Mouse (Mus musculus) liver, postnatal 0 days (tissue): Measurements from ENCODE around the gene Nipa2. TPM values are rescaled to one million over a fixed set of nuclear protein-coding genes. Genes with fewer than 3 reads are reported as not detected.

Experiments
- ATAC-seq: fragments of 200-750 bp; cut with Nextera tagmentation; 2 replicates; pipeline ENCODE4 v1.8.0; 2017; ENCODE audit warnings: mild to moderate bottlenecking, moderate library complexity
- DNase-seq: peaks from one replicate; pipeline ENCODE4 v3.0.0-alpha.2; 2016
- H3K27ac ChIP-seq: fragments of 300-500 bp; sonication (generic); 2 replicates; pipeline ENCODE4 v1.5.1; 2014; ENCODE audit warnings: antibody characterized with exemption, moderate library complexity, mild to moderate bottlenecking, low read depth
- H3K27me3 ChIP-seq: fragments of 300-500 bp; sonication (generic); 2 replicates; pipeline ENCODE4 v1.6.1; 2014; ENCODE audit warnings: low read length, control low read depth, mixed read lengths; ENCODE audit not compliant: insufficient read depth
- H3K36me3 ChIP-seq: fragments of 300-500 bp; sonication (generic); replicated peaks from 2 replicates; pipeline ENCODE4 v1.6.1; 2014; ENCODE audit warnings: mild to moderate bottlenecking, control low read depth, low read length, moderate library complexity, mixed read lengths; ENCODE audit not compliant: insufficient read depth
- H3K4me1 ChIP-seq: fragments of 300-500 bp; sonication (generic); 2 replicates; pipeline ENCODE4 v1.6.1; 2014; ENCODE audit warnings: antibody characterized with exemption, mild to moderate bottlenecking, control low read depth; ENCODE audit not compliant: insufficient read depth
- H3K4me2 ChIP-seq: fragments of 300-500 bp; sonication (generic); 2 replicates; pipeline ENCODE4 v1.6.1; 2014; ENCODE audit warnings: low read depth, mild to moderate bottlenecking, low read length, moderate library complexity, mixed read lengths
- H3K4me3 ChIP-seq: fragments of 300-500 bp; sonication (generic); 2 replicates; pipeline ENCODE4 v1.5.1; 2014; ENCODE audit warnings: low read depth, low read length
- H3K9ac ChIP-seq: fragments of 300-500 bp; sonication (generic); replicated peaks from 2 replicates; pipeline ENCODE4 v1.6.1; 2014; ENCODE audit warnings: mild to moderate bottlenecking, moderate library complexity
- H3K9me3 ChIP-seq: fragments of 300-500 bp; sonication (generic); 2 replicates; pipeline ENCODE4 v1.6.1; 2016; ENCODE audit warnings: mild to moderate bottlenecking, control low read depth, low read length, mixed read lengths
- CTCF ChIP-seq: sonication (generic); IDR thresholded peaks from 2 replicates; pipeline ENCODE4 v1.5.1; 2016; ENCODE audit warnings: antibody characterized with exemption, low read depth
- EP300 ChIP-seq: IDR thresholded peaks from 2 replicates; pipeline ENCODE4 v1.6.1; 2016; ENCODE audit warnings: antibody characterized with exemption, low read depth, mild to moderate bottlenecking
- WGBS: fragments of 180-500 bp; shearing (Covaris S2); extraction: QIAGEN DNeasy Blood & Tissue Kit; methylation state at CpG from one replicate; pipeline ENCODE4 v1.1.7; 2014; ENCODE audit not compliant: insufficient replicate concordance; 5-methylcytosine and 5-hydroxymethylcytosine counted together
- polyA plus RNA-seq: library from polyadenylated mRNA; unstranded; fragments of >200 nt; fragmentation: Nextera tagmentation; extraction: Ambion mirVana; gene quantifications from 2 replicates; pipeline ENCODE4 v1.2.1, GENCODE M21; 2015

Nipa2 gene
- polyA plus RNA-seq, 1 experiment from 2014 or later: 23.9 TPM

DNA sequence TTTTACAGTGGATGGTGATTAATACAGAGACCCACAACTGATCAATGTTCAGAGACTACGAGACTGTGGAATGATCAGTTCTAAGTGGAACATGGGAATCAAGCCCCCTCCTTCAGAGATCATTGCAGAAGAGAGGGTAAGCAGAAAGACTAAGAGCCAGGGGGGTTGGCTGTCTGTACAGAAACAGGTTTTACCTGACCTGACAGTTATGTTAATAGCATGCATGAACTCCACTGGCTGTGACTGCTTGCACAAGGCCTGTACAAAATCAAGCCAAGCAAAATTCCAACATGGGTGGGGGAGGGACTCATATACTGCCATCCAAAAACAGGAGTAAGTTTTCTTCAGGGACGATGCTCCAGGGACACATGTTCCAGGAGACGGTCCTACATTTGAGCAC is 28.9 kb upstream of the Nipa2 start:
- WGBS: 93% methylated on average over 3 of the region's 3 CpGs
- DNase-seq (no peak), ATAC-seq (no peak)
- Histone ChIP-seq H3K4me2 (no peak overlapping the region), H3K9me3 (no peaks in the 10 kb centered on the region), H3K27me3 (no peaks in the 10 kb centered on the region), H3K9ac (no peak overlapping the region), H3K36me3 (0 out of 2 replicates have a peak, but pooled peaks cover 3% of the 10 kb centered on the region), H3K27ac (no peak overlapping the region), H3K4me3 (no peak overlapping the region), H3K4me1 (peaks cover 2% of the 10 kb centered on the region; the same call in 1 of the 2 replicates)
- TF ChIP-seq CTCF (no peak), EP300 (no peak)

DNA sequence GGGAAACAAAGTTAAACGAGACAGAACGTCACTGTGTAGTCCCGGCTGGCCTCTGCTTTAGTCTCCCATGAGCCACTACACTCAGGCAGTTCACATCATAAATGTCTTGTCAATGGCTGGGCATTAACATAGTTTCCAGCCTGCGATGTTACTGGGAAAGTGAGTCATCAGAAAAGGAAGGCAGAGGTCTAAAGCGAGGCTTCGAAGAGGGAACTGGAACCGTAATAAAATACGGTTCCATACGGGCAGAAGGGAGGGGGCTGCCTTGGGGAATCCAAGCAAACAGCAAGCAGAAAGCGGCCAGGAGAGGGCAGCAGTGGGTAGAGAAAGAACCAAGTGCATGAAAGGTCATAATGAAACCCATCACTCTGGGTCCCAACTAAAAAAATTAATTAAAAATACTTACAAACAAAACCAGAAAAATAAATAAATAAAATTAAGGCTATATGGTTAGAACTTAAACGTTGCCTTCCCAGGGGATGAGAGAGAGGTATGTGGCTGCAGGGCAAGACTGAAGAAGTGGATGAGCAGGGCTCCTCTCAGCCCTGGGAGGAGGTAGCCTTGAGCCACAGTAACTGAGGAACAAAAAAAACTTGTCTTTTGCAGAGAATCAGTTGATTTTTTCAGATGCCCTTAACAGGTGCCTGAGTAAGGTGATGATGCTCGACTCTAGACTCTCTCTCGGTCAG is 24.4 kb upstream of the Nipa2 start:
- Histone ChIP-seq H3K27me3 (no peaks in the 10 kb centered on the region), H3K4me2 (peak overlapping the region; percentile 44; the same call in 1 of the 2 replicates), H3K9me3 (no peaks in the 10 kb centered on the region), H3K4me1 (peaks cover 9% of the 10 kb centered on the region; the same call in 1 of the 2 replicates), H3K9ac (no peak overlapping the region), H3K27ac (no peak overlapping the region), H3K36me3 (peaks cover 4% of the 10 kb centered on the region; the same call in 1 of the 2 replicates), H3K4me3 (no peak overlapping the region)
- ATAC-seq (peak; percentile 77), DNase-seq (peak; percentile 87)
- WGBS: 25% methylated on average over 13 of the region's 13 CpGs
- TF ChIP-seq EP300 (no peak), CTCF (peak; percentile 83)

- DNase-seq (no peak), ATAC-seq (no peak)
- Histone ChIP-seq H3K9ac (no peak overlapping the region), H3K4me1 (peaks cover 10% of the 10 kb centered on the region; the same call in 1 of the 2 replicates), H3K36me3 (peaks cover 7% of the 10 kb centered on the region), H3K4me2 (no peak overlapping the region), H3K9me3 (no peaks in the 10 kb centered on the region), H3K27ac (no peak overlapping the region), H3K4me3 (no peak overlapping the region), H3K27me3 (no peaks in the 10 kb centered on the region)
- TF ChIP-seq EP300: no peak
- no peak for TF ChIP-seq CTCF
- WGBS: 87% methylated on average over 4 of the region's 4 CpGs
Observed at GRCm38 (mm10) chr7:55984754-55985153, 22.5 kb upstream of the Nipa2 start.

DNA sequence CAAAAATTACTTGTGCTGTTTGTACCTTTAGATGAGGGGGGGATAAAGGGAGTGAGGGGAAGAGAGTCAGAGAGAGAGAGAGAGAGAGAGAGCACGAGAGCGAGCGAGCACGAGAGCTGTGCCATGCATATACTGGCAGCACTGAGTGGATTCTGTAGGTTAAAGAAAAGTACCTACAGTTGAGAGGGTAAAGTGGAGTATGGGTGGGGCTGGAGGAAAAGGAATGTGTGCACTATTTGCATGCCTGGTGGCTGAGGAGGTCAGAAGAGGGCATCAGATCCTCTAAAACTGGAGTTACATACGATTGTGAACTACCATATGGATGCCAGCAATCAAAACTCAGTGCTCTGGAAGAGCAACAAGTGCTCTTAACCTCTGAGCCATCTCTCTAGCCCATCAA is 20.8 kb upstream of the Nipa2 start:
- no peak for TF ChIP-seq EP300
- TF ChIP-seq CTCF: no peak
- ATAC-seq: no peak
- WGBS: 91% methylated on average over 5 of the region's 5 CpGs
- Histone ChIP-seq H3K36me3 (peaks cover 14% of the 10 kb centered on the region), H3K27me3 (no peaks in the 10 kb centered on the region), H3K9me3 (no peaks in the 10 kb centered on the region), H3K4me2 (no peak overlapping the region), H3K9ac (no peak overlapping the region), H3K4me1 (peaks cover 10% of the 10 kb centered on the region; the same call in 1 of the 2 replicates), H3K4me3 (no peak overlapping the region), H3K27ac (no peak overlapping the region)
- DNase-seq: no peak

- no peaks in the 10 kb centered on the region for H3K9me3 ChIP-seq
- H3K4me3 ChIP-seq: no peak overlapping the region
- H3K27ac ChIP-seq: peak overlapping the region; percentile 4; the same call in 1 of the 2 replicates
- WGBS: 73% methylated on average over 10 of the region's 10 CpGs
- no peaks in the 10 kb centered on the region for H3K27me3 ChIP-seq
- TF ChIP-seq EP300 (peak; percentile 50; the same call in 1 of the 2 replicates), CTCF (no peak)
- no peak overlapping the region for H3K9ac ChIP-seq
- peaks cover 10% of the 10 kb centered on the region; the same call in 1 of the 2 replicates for H3K4me1 ChIP-seq
- DNase-seq (no peak), ATAC-seq (peak; percentile 69)
- peak overlapping the region; percentile 30 for H3K4me2 ChIP-seq
- peaks cover 14% of the 10 kb centered on the region for H3K36me3 ChIP-seq
Observed at GRCm38 (mm10) chr7:55982010-55982700, 19.9 kb upstream of the Nipa2 start.

DNA sequence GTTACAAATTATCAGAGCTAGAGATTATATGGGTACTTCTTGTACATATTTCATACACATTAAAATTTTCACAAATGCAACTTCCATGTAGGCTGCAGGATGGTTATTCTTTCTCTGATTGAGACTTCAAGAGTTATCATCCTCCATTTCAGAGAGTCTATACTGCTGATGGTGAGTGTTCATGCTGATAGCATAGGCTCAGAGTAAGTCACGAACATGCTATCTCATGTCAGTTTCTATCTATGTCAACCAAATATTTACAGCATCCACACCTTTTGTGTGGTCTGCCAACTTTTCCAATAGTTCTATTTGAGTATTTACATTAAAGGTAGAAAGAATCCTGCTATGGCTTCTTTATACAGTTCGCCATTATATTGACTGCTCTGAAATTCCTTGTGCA is 19.2 kb upstream of the Nipa2 start:
- Histone ChIP-seq H3K27me3 (no peaks in the 10 kb centered on the region), H3K36me3 (peaks cover 14% of the 10 kb centered on the region), H3K4me3 (no peak overlapping the region), H3K27ac (peak overlapping the region; percentile 4; the same call in 1 of the 2 replicates), H3K4me1 (peaks cover 10% of the 10 kb centered on the region; the same call in 1 of the 2 replicates), H3K4me2 (no peak overlapping the region), H3K9ac (no peak overlapping the region), H3K9me3 (no peaks in the 10 kb centered on the region)
- ATAC-seq (peak; percentile 62), DNase-seq (no peak)
- TF ChIP-seq CTCF: no peak
- peak; percentile 67; the same call in 1 of the 2 replicates for TF ChIP-seq EP300
- WGBS: 71% methylated on average over 2 of the region's 2 CpGs
